Mouse (Mus musculus) spleen, postnatal 4 days (tissue): ENCODE measurements around the gene Cd3g.

Experiments
- DNase-seq, 2 experiments: peaks; one replicate each; pipeline ENCODE4 v3.0.0; 2022; ENCODE audit warnings: low spot score in 2 of 2

Cd3g gene

DNA sequence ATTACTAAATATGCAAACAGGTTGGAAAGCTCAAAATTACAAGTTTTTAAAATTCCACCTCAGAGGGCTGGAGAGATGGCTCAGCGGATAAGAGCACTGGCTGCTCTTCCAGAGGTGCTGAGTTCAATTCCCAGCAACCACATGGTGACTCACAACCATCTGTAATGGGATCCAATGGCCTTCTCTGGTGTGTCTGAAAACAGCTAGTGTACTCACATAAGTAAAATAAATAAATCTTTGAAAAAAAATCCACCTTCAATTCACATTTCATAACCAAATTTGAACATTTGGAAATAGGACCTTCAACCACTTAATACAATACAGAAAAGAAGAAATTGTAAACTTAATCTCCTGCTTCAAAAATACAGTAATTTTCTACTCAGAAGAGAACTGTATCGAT lies 60.6 kb downstream of the Cd3g start:
- DNase-seq, result no peak
